Mouse (Mus musculus) CH12.LX (cell line): ENCODE data around the gene Ptprs. TPM values are rescaled to one million over a fixed set of nuclear protein-coding genes. Genes with fewer than 3 reads are reported as not detected.

Experiments used
- DNase-seq: peaks from one replicate; pipeline ENCODE4 v3.0.0-alpha.2; 2013; ENCODE audit errors: extremely low read depth
- H3K27ac ChIP-seq: 2 replicates; pipeline ENCODE4 v1.5.1; 2012; ENCODE audit warnings: low read depth, mild to moderate bottlenecking, control low read depth, moderate library complexity; ENCODE audit not compliant: insufficient read depth
- H3K27me3 ChIP-seq: replicated peaks from 2 replicates; pipeline ENCODE3; 2012; ENCODE audit warnings: inconsistent platforms
- H3K36me3 ChIP-seq, 2 experiments: replicated peaks in 1 of 2; 2 replicates each; pipeline versions ENCODE3 to v1.6.1; 2012; ENCODE audit warnings: inconsistent platforms in 1 of 2, low read length in 1 of 2, mild to moderate bottlenecking in 1 of 2, mixed read lengths in 1 of 2, moderate library complexity in 1 of 2; ENCODE audit not compliant: control insufficient read depth in 1 of 2, insufficient read depth in 1 of 2
- H3K4me1 ChIP-seq, 2 experiments: 2 replicates each; pipeline ENCODE4 v1.6.1; 2012; ENCODE audit warnings: inconsistent platforms in 1 of 2, moderate library complexity in 1 of 2; ENCODE audit not compliant: insufficient read depth in 2 of 2, control insufficient read depth in 1 of 2
- H3K4me2 ChIP-seq: 2 replicates; pipeline ENCODE4 v1.6.1; 2012; ENCODE audit warnings: low read depth, mild to moderate bottlenecking, control low read depth; ENCODE audit not compliant: poor library complexity, insufficient read depth, severe bottlenecking
- H3K4me3 ChIP-seq, 3 experiments: fragments of 150-350 bp in 1 of 3; sonication (generic) in 1 of 3; replicated peaks in 1 of 3; 2 replicates each; pipeline versions ENCODE3 to v1.5.1; 2011 to 2012; ENCODE audit warnings: low read depth in 2 of 3, low read length in 2 of 3, mild to moderate bottlenecking in 2 of 3, moderate library complexity in 2 of 3, control low read depth in 1 of 3, improper control_type of control experiment in 1 of 3, inconsistent platforms in 1 of 3, mixed read lengths in 1 of 3; ENCODE audit not compliant: poor library complexity in 1 of 3
- H3K79me2 ChIP-seq: replicated peaks from 2 replicates; pipeline ENCODE4 v1.6.1; 2012; ENCODE audit warnings: mild to moderate bottlenecking, moderate library complexity; ENCODE audit not compliant: control insufficient read depth, poor library complexity, insufficient read depth, severe bottlenecking; ENCODE audit errors: extremely low read depth
- H3K9ac ChIP-seq: 2 replicates; pipeline ENCODE4 v1.6.1; 2012; ENCODE audit warnings: low read depth, mild to moderate bottlenecking, control low read depth, moderate library complexity; ENCODE audit not compliant: insufficient read depth
- H3K9me3 ChIP-seq: replicated peaks from 2 replicates; pipeline ENCODE3; 2012; ENCODE audit warnings: low read length, inconsistent platforms, mixed read lengths
- BHLHE40 ChIP-seq: IDR thresholded peaks from 2 replicates; pipeline ENCODE4 v1.6.1; 2011; ENCODE audit warnings: mild to moderate bottlenecking, low read depth, low read length, improper control_type of control experiment
- CHD1 ChIP-seq: IDR thresholded peaks from 2 replicates; pipeline ENCODE4 v1.6.1; 2012; ENCODE audit warnings: low read depth, low read length, improper control_type of control experiment, inconsistent platforms
- ELF1 ChIP-seq: IDR thresholded peaks from 2 replicates; pipeline ENCODE4 v1.6.1; 2014; ENCODE audit warnings: low read depth, mild to moderate bottlenecking, inconsistent platforms, low read length, improper control_type of control experiment
- ETS1 ChIP-seq: conservative IDR thresholded peaks from 2 replicates; pipeline ENCODE4 v1.6.1; 2012; ENCODE audit warnings: low read depth, mild to moderate bottlenecking, inconsistent platforms, low read length, improper control_type of control experiment, moderate library complexity
- JUND ChIP-seq: conservative IDR thresholded peaks from 2 replicates; pipeline ENCODE4 v1.6.1; 2011; ENCODE audit warnings: low read depth, low read length, improper control_type of control experiment
- KAT2A ChIP-seq: IDR thresholded peaks from 2 replicates; pipeline ENCODE4 v1.6.1; 2012; ENCODE audit warnings: low read length, improper control_type of control experiment, inconsistent platforms; ENCODE audit not compliant: insufficient replicate concordance
- MAX ChIP-seq: IDR thresholded peaks from 2 replicates; pipeline ENCODE4 v1.6.1; 2011; ENCODE audit warnings: low read length, improper control_type of control experiment
- MXI1 ChIP-seq: IDR thresholded peaks from 2 replicates; pipeline ENCODE4 v1.6.1; 2011; ENCODE audit warnings: mild to moderate bottlenecking, low read depth, low read length, improper control_type of control experiment
- MYC ChIP-seq: IDR thresholded peaks from 2 replicates; pipeline ENCODE4 v1.6.1; 2011; ENCODE audit warnings: low read depth, mild to moderate bottlenecking, improper control_type of control experiment, low read length
- POLR2AphosphoS2 ChIP-seq: IDR thresholded peaks from 2 replicates; pipeline ENCODE4 v1.6.1; 2011; ENCODE audit warnings: low read depth, low read length, improper control_type of control experiment
- RCOR1 ChIP-seq: conservative IDR thresholded peaks from 2 replicates; pipeline ENCODE4 v1.6.1; 2012; ENCODE audit warnings: low read depth, mild to moderate bottlenecking, inconsistent platforms, low read length, improper control_type of control experiment
- SMC3 ChIP-seq: IDR thresholded peaks from 2 replicates; pipeline ENCODE4 v1.6.1; 2011; ENCODE audit warnings: low read depth, low read length, improper control_type of control experiment
- TBP ChIP-seq: conservative IDR thresholded peaks from 2 replicates; pipeline ENCODE4 v1.6.1; 2011; ENCODE audit warnings: low read depth, low read length, improper control_type of control experiment
- USF1 ChIP-seq: IDR thresholded peaks from 2 replicates; pipeline ENCODE4 v1.6.1; 2014; ENCODE audit warnings: low read depth, mild to moderate bottlenecking, inconsistent platforms, low read length, improper control_type of control experiment
- ZKSCAN1 ChIP-seq: IDR thresholded peaks from 2 replicates; pipeline ENCODE4 v1.6.1; 2012; ENCODE audit warnings: low read depth, inconsistent platforms, low read length, improper control_type of control experiment, borderline replicate concordance
- ZMIZ1 ChIP-seq: IDR thresholded peaks from 2 replicates; pipeline ENCODE4 v1.6.1; 2012; ENCODE audit warnings: low read depth, mild to moderate bottlenecking, inconsistent platforms, low read length, improper control_type of control experiment
- dilution Hi-C: fragments of 300-500 bp; cut with MboI; formaldehyde crosslinking; loops from 2 replicates; pipeline ENCODE4 v1.14.3; 2020; ENCODE audit warnings: low sequenced_read_pairs; ENCODE audit not compliant: extremely low pct_unique_long_range_greater_than_20kb, extremely low pct_ligation_motif_present
- in situ Hi-C: fragments of 300-500 bp; cut with MboI; formaldehyde crosslinking; loops from 3 replicates; pipeline ENCODE4 v1.14.3; 2019; ENCODE audit warnings: low sequenced_read_pairs, low pct_ligation_motif_present, low pct_unique_long_range_greater_than_20kb, mixed read lengths
- polyA plus RNA-seq: library from polyadenylated mRNA; unstranded; fragments of >175 nt; gene quantifications from 2 replicates; pipeline ENCODE4 v1.2.1, GENCODE M21; 2012; ENCODE audit warnings: low read depth; ENCODE audit not compliant: insufficient read length
- total RNA-seq, 2 experiments: library from RNA; depleted of rRNA; stranded (reverse); fragments of 300-350 nt in 1 of 2; fragments of >200 nt in 1 of 2; gene quantifications; 2 replicates each; pipeline ENCODE4 v1.2.3; 2012 to 2014

Ptprs gene
- total and polyA plus RNA-seq, 3 experiments, result 11.3 to 41.1 (median 27.0) TPM

GRCm38 (mm10) chr17:56405856-56406840 is 70.1 kb downstream of the Ptprs start:
- Histone ChIP-seq H3K27me3 (no peaks in the 10 kb centered on the region), H3K4me3 (no peak overlapping the region), H3K9ac (no peak overlapping the region), H3K4me2 (no peak overlapping the region), H3K4me1 (peaks cover 2 to 17% of the 10 kb centered on the region in 2 experiments; a peak in 2 of 4 replicates), H3K9me3 (no peaks in the 10 kb centered on the region), H3K27ac (no peak overlapping the region), H3K36me3 (peaks cover 14 to 34% of the 10 kb centered on the region in 2 experiments), H3K79me2 (no peaks in the 10 kb centered on the region)
- TF ChIP-seq MAX (no peak), MXI1 (no peak), JUND (no peak), USF1 (no peak), CHD1 (no peak), POLR2AphosphoS2 (no peak), ZMIZ1 (no peak), ELF1 (no peak), BHLHE40 (no peak), MYC (no peak)
- in situ Hi-C loops, result no loop called here
- dilution Hi-C loops, result no loop called here
- no peak for DNase-seq

- Histone ChIP-seq H3K4me2 (no peak overlapping the region), H3K27ac (no peak overlapping the region), H3K36me3 (peaks cover 14 to 37% of the 10 kb centered on the region in 2 experiments), H3K79me2 (no peaks in the 10 kb centered on the region), H3K27me3 (no peaks in the 10 kb centered on the region), H3K9ac (no peak overlapping the region), H3K9me3 (no peaks in the 10 kb centered on the region), H3K4me1 (peaks cover 2 to 17% of the 10 kb centered on the region in 2 experiments; a peak in 2 of 4 replicates), H3K4me3 (no peak overlapping the region)
- TF ChIP-seq KAT2A (no peak), MYC (no peak), CHD1 (no peak)
- in situ Hi-C loops, result no loop called here
- no peak for DNase-seq
- dilution Hi-C loops, result no loop called here
These were observed 70.9 kb downstream of the Ptprs start for GRCm38 (mm10) chr17:56405341-56405740.

- H3K9ac ChIP-seq, result no peak overlapping the region
- H3K4me2 ChIP-seq, result no peak overlapping the region
- dilution Hi-C loops (no loop called here), in situ Hi-C loops (no loop called here)
- no peak overlapping the region for H3K4me3 ChIP-seq
- peaks cover 47 to 79% of the 10 kb centered on the region in 2 experiments for H3K36me3 ChIP-seq
- no peak overlapping the region for H3K27ac ChIP-seq
- peaks cover 2 to 17% of the 10 kb centered on the region in 2 experiments; a peak in 2 of 4 replicates for H3K4me1 ChIP-seq
- no peak for TF ChIP-seq TBP
- no peak for TF ChIP-seq ETS1
- TF ChIP-seq RCOR1, result no peak
- TF ChIP-seq ZKSCAN1, result no peak
- TF ChIP-seq SMC3, result no peak
- DNase-seq, result no peak
- H3K79me2 ChIP-seq, result no peaks in the 10 kb centered on the region
- H3K27me3 ChIP-seq, result no peaks in the 10 kb centered on the region
- H3K9me3 ChIP-seq, result no peaks in the 10 kb centered on the region
These were observed 75.2 kb downstream of the Ptprs start for GRCm38 (mm10) chr17:56401051-56401521.
